Mouse (Mus musculus) mature B cell (primary cell): Measurements from ENCODE around the gene Samd14.
"Not testable (repeated sequence)": the region's sequence is repeated elsewhere in the genome, so short reads cannot be mapped to it uniquely, and the experiment has no call there.

Experiments used
- in situ Hi-C: fragments of 300-500 bp; cut with MboI; formaldehyde crosslinking; loops from 2 replicates; pipeline ENCODE4 v1.14.3; 2019

Samd14 gene

DNA sequence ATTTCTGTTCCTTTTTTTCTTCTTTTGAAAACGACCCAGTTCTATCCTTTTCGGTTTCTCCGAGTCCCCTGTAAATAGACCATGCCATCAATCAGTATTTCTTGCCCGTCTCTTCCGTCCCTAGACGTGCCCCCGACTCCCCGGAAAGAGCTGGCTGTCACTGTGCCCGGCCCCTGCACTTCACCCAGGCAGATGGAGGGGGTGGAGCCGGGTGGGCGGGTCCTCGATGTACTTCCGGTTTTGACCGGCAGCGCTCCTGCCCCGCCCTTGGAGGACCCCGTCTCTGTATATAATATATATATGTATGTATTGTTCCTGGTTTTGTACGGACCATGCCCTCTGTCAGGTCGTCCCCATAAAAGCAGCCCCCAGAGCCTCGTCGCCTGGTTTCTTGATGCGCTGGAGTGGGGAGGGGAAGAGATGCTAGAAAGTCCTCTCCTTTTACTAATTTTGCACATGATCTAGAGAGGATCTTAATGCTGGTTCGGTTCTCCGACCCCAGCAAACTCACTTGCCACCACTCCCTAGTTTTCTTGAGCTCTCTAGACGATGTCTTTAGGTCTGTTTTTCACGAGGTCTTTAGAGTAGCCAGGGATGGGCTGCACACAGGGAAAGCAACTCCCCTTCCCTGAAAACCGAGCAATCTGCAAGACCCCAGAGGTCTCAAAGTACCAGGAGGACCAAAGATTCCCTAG lies 3.0 kb upstream of the Samd14 start:
- in situ Hi-C loops = no loop called here

DNA sequence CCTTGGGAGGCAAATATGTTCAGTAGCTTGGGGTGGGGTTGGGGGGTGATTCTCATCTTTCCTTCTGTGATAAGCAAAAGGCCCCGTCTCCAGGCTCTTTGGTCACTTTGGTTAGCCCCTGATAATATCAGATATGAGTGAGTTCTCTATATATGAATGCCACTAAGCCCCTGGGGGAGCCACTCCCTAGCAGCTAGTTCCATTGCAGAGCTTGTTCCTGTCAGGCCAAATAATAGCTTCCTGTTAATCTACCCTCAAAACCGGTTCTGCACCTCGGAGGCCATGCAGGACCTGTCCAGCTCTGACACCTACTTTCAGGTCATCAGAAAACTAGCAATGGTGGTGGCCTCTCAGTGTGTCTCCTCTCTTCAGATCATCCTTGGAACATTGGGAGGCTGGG lies 2.3 kb upstream of the Samd14 start:
- in situ Hi-C loops = no loop called here

DNA sequence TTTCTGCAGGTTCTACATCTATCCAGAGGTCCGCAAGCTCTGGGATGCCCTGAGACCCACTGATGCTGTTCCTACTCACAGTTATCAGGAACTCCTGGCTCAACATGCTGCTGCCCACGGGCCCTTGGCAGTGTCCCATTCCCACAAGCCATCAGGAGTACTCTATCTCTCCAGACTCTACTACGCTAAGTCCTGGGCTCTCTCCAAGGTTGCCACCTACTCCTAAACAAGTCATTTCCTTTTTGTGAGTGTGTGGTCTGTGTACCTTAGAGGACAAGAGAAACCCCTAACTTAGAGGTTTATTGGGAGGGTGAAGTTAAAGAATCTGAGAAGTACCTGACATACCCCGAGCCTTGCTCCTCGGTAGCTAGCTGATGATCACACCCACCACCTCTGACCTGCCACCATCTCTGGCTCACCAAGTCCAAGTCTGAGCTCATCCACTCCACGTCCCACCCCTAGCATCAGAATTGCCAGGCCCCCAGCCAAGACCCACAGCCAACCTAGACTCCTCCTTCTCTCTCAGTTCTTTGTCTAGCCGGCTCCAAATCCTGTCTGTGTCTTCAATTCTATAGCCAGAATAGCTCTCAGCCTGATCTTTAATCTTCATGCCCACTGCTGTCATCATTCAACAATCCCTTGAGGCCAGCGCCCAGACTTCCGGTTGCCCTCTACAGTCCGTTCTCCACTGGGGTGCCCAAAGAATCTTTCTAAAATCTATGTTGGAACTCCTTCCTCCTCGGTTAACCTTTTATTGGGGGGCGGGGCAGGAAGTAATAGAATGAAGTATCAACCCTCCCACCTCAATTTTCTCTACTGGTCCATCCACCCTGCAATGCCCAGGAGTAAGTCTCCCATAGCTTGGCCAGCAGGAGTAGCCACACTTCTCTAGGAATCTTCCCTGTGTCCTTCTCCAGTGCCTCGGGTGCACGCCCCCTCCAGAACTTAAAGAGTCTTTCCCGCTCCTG lies 734 bp upstream of the Samd14 start:
- in situ Hi-C loops = no loop called here

DNA sequence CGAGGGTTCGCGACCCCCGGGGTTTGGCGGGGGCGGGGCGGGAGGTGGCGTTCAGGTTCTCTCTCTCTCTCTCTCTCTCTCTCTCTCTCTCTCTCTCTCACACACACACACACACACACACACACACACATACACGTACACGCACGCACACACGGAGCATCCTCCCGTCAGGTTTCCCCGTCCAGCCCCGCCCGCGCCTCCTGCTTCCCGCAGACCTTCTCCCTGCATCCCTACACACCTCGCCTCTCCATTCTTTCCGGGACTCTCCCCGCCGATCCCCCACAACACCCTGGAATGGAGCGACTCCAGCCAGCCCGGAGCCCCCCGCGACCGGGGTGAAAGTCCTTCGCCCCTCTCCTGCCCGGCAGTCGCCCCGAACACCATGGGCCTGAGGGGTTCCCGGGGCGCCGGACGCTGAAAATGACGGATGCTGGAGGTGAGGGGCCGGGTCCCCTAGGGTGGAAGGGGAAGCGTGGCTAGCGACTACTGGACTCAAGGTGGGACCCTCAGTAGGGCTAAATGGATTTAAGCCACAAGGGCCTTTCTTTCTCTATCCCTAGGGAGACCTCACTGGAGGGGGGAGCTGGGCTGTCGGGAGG lies 561 bp downstream of the Samd14 start:
- in situ Hi-C loops = no loop called here

DNA sequence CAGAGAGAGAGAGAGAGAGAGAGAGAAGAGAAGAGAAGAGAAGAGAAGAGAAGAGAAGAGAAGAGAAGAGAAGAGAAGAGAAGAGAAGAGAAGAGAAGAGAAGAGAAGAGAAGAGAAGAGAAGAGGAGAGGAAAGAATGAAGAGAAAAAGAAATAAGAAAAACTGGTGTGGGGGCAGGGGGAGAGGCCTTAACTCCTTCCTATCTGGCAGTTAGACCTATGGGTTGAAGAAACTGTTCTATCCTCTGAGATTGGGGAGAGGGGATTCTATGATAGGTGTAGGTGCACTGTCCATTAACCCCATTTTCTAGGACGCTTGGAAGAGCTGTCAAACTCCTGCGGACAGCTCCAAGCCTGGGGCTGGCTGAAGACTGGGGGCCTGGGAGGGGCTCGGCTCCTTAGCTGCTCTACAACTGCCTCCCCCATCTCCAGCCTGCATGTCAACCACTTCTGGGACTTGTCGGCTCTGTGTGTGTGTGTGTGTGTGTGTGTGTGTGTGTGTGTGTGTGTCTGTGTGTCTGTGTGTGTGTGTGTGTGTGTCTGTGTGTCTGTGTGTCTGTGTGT lies 1.2 kb downstream of the Samd14 start:
- in situ Hi-C loops = not testable (repeated sequence)

DNA sequence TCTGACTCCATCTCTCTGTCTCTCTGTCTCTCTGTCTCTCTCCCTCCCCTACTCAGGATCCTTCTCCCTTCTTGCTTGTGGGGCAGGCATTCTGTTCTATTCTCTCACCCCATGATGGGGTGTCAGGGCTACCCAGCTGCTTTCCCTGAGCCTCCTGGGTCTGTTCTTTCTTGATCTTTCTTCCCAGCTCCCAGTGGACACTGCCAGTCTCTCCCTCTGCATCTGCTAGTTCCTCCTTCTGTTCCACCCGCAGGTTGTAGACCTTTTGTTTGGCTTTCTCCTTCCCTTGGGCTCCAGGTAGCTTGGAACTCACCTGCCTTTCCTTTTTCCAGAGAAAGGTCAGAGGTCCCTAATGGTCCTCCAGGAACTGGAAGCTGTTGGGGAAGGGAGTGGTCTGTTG lies 1.7 kb downstream of the Samd14 start:
- in situ Hi-C loops = no loop called here

DNA sequence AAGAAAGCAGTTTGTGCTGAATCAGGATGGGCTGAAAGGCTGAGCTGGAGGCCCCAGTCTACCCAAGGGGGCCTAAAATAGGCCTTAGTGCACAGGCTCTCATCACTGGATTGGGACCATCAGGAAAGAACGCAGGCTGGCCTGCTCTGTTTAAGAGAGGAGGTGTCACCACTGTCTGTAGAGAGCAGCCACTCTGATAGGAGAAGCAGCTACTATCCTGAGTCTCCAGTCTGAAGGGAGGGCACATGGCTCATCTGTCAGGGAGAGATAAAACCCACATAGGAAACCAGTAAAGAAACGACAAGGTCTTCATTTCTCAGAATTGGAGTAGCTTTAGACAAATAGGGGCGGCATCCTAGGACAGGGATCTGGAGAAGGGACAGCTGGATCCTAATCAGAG lies 2.4 kb downstream of the Samd14 start:
- in situ Hi-C loops = no loop called here

DNA sequence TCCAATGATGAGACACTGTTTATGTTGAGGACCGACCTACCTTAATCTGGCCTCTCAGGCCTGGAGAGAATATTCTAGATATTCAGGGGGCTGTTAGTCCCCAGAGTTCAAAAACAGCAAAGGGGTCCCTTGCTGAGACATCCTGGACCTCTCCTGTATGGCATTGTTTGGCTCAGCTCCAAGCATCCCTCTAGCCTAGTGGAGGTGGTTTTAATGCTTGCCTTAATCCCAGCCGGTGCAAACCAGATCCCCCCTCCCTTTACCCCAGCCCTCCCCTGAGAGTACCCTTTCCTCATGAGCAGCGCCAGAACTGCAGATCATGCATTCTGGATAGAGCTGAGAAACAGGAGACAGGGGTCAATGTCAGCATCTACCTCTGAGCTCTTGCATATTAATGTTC lies 2.8 kb downstream of the Samd14 start:
- in situ Hi-C loops = no loop called here

DNA sequence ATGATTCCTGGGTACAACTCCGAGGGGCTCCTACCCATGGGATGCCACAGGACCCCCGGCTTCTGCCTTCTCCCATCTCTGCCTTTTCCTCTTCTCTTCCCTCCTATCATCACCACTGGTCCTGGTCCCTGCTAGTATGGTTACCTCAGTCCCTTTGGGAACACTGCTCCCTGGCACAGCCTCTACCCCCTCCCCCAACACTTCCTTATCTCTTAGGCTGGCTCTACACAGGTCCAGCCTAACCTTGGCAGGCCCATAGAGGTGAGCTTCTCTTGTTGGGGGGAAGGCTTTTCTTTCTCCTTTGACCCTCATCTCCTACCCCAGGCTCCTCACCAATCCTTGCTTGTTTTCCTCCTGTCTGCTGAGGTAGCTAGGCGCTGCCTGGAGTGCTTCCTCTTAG lies 5.8 kb downstream of the Samd14 start:
- in situ Hi-C loops = no loop called here

DNA sequence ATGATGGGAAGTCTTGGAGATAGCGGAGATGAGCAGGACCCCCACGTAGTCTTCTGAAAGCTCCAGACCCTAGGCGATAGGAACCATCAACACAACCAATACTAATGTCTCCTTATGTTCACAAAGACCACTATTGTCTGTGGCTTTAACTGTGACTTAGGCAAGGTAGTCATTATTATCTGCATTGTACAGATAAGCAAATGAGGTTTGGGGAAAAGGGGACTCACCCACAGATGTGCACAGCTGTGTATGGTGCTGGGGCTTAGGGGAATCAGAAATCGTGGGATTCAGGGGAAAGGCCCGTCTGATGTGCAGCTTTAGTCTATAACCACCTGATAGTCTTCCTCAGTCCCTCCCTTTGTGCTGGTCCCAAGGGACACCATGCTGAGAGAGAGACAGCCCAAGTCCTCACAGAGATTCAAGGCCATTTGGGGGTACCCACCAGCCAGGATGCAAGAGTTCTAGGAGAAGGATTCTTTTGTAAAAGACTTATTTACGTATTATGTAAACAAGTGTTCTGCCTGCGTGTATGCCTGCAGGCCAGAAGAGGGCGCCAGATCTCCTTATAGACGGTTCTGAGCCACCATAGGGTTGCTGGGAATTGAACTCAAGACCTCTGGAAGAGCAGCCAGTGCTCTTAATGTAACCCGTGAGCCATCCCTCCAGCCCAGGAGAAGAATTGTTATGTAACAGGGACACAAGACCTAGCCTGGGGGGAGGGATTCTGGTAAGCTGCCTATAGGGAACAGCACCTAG lies 12.7 kb downstream of the Samd14 start:
- in situ Hi-C loops = no loop called here

DNA sequence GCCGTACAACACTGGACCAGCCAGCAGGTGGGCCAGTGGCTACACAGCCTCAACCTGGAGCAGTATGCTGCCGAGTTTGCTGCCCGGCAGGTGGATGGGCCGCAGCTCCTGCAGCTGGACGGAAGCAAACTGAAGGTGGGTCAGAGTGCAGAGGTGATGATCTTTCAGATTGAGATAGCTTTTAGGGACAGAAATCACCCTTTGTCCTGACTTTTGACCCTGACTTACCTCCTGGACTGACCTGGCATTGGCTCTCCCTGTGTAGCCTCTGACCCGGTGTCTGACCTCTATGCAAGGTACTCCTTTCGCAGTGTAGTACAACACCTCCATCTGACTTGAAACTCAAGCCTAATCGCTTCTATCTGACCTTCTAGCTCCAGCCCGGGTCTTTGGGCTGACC lies 13.8 kb downstream of the Samd14 start:
- in situ Hi-C loops = no loop called here

DNA sequence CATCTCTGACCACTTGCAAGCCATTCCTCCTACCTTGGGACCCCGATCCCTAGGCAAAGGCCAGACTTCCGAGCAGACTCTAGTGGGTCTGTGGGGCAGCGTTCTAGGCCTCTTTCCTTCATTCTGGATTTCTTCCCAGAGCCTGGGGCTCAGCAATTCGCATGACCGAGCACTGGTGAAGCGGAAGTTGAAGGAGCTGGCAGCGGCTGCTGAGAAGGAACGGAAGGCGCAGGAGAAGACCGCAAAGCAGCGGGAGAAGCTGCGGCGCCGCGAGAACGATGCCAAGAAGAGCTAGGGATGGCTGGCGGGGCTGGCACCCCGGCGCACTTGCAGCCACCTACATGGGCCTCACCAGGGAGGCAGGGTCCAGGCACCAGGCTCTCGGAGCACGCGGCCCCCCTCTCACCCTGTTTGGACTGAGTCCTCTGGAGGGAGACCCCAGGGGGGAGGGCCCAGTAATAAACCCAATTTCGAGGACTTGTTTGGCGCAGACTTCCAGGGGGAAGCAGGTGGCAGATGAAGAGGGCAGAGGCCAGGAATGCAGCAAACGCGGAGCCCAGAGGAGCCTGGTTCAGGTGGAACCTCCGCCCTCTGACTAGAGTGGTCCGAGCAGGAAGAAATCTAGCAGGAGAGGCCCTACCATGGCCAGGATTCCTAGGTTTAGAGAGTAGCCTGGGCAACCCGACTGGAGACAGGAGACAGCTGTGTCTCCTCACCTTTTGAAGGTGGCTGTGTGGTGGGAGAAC lies 14.9 kb downstream of the Samd14 start:
- in situ Hi-C loops = no loop called here

DNA sequence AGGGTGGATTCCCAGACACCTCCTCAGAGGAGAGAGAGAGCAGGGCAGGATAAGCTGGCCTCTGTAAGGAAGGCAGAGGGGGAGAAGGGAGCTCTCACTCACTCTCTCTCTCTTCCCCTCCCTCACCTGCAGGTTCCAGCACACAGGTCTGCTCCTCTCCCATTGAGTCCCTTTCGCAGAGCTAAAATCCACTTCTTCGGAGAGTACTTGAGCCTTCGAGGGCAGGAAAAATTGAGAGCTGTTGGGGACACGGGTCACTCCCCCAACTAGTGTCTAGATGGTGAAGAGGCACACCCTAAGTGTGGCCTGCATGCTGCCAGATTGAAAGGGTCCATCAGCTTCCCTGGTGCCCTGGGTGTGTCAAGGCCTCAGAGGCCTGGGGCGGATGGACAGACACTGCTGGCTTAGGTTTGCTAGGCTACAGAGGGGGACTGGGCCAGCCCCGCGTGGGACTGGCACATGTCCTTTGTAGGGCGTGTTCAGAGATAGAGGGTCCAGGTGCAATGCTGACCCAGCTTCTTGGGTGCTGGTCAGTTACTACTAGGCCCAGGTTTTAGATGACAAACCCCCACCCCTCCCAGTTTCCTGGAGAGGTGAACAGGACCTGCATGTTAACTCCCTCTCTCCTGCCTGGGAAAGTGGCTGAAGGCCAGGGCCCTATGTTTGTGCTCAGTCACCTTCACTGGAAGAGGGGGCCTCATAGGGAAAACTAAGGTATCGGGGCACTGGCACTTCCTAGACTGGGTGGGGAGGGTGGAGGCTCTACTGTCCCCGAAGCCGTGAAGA lies 15.7 kb downstream of the Samd14 start:
- in situ Hi-C loops = no loop called here

DNA sequence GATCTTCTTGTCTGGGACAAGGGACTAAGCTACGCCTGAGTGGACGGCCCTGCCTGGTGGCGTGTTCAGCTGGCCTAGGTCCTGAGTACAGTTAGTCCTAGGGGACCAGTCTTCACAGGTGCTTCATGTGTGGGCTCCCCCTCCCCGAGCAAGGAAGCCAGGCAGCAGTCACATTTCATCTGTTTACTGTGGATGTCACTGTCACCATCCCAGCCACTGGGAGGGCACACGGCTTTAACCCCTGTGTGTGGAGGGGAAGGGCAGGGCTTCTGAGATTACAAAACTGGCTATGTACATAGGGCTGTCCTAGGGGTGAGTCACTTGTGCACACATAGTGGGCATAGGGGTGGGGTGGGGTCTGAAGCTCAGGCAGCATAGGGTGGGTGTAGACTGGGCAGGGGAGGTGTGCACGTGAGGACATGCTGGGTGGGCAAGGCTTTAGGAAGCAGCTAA lies 16.4 kb downstream of the Samd14 start:
- in situ Hi-C loops = no loop called here

DNA sequence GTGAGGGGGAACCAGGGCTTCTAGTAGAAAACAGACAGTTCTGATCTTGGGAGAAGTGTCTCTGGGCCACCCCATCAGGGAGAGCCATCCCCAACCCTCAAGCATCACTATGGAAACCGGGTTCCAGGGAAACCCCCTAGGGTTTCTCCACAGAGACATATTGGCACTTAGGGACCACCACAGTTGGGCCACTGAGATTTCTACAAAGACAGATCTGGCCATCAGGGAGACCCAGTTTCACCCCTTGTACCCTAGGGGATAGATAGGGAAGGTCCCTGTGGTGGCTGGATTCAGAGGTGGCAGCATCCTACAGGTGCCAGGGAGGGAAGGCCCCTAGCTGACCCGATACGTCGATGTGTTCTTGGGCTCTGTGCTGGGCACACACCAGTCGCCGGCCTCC lies 17.2 kb downstream of the Samd14 start:
- in situ Hi-C loops = no loop called here

DNA sequence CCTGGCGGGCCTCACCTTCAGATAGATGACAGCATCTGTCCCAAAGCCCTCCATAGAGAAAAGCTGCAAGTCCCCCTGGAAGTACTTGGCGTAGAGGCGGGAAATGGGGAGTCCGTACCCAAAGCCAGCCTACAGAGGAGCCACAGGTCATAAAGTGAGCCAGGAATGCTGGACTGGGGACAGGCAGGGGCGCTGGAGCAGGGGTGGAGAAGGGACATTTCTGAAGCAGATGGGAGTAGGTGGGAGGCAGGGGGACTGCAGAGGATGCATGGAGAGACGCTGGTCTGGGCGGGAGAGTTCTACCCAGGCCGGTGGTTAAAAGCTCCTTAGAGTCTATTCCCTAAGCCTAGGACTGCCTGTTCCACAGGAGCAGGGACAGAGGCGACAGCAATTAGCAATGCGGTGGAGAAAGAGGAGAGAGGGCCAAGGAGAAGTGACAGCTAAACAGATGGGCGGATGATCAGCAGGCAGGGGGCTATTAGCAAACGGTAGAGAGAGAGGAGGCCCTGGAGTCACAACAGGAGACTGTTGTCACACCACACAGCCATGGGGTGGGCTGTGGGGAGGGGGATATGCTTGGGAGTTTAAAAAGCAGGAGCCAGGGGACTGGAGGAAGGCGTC lies 18.3 kb downstream of the Samd14 start:
- in situ Hi-C loops = no loop called here

DNA sequence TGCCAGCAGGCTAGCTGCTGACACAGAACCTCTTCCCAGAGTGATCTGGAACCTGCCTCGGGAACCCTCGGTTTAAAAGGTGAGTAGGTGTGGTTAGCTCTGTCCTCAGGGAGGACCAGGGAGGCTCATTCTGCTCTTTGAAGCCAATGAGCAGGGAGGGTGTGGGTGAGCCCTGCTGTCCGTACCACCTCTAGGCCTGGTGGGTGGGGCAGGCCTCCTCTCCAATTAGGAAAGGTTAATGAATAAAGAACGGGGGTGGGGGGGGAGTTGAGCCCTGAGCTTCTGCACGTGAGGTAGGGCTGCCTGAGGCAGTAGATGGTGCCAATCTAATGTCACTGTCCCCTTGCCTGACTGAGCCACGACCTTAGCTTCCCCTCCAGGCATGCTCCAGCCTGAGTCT lies 23.3 kb downstream of the Samd14 start:
- in situ Hi-C loops = no loop called here

DNA sequence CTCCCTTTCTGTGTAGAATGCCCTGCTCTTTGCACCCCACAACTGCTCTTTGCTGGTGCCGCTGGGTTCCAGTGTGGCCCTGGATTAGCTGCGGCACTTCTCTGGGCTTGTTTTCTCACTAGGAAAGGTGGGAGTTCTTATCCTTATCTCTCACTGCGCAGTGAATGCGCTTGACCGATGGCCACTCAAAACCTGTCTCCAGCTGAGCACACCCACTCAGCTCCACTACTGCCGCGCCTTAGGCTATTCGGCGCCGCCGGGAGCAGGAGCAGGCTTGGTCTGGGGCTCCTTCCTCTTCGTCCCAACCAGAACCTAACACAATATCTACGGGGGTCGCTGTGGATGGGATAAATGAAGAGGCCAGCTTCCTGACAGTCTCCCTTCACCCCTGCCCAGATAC lies 23.9 kb downstream of the Samd14 start:
- in situ Hi-C loops = no loop called here

DNA sequence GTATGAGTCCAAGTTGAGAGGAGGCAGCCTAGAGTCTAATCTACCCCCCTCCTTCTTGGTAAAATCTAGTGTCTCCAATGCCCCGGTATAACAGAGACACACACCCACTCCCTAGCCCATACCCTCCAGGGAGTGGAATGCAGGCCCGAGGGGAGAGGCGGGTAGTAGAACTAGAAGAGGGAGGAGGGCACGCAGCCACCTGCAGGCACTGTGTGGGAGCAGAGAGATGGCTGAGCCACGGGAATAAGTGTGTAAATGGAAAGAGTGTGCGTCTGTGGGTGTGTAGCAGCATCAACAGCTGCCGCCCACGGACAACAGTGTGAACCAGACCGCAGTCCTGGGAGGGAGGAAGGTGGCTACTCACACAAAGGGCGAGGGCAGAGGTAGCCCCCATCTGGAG lies 25.2 kb downstream of the Samd14 start:
- in situ Hi-C loops = no loop called here

DNA sequence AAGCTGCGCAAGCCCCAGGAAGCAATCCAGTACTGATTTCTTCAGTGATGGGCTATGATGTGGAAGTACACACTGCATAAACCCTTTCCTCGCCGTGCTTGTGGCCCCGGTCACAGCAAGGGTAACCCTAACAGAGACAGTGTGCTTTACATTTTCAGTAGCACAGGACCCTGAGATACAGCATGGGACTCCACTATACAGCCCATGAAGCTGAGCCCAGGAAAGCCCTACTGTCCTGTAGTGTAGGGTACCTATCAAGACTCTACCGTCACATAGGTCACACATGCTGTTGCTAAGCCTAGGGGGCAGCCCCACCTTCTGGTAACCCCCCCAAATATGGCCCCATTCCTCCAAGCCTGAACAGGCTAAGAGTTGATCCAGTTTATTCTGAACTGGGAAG lies 26.8 kb downstream of the Samd14 start:
- in situ Hi-C loops = no loop called here
